Mouse (Mus musculus) intestine, embryonic 14.5 days (tissue): ENCODE results near the gene Fam222b. TPM values are rescaled to one million over a fixed set of nuclear protein-coding genes. Genes with fewer than 3 reads are reported as not detected.

ENCODE experiments used
- ATAC-seq: fragments of 200-750 bp; cut with Nextera tagmentation; replicated peaks from 2 replicates; pipeline ENCODE4 v1.8.0; 2017; ENCODE audit warnings: low read depth, moderate number of reproducible peaks, moderate TSS enrichment, moderate library complexity; ENCODE audit not compliant: low FRiP score, low TSS enrichment
- DNase-seq: peaks from one replicate; pipeline ENCODE4 v3.0.0-alpha.2; 2018; ENCODE audit warnings: low spot score
- H3K27ac ChIP-seq: fragments of 300-500 bp; sonication (generic); 2 replicates; pipeline ENCODE4 v1.5.1; 2014; ENCODE audit warnings: low read depth, mild to moderate bottlenecking, control low read depth
- H3K27me3 ChIP-seq: fragments of 300-500 bp; sonication (generic); replicated peaks from 2 replicates; pipeline ENCODE4 v1.6.1; 2014; ENCODE audit warnings: low read length, control low read depth; ENCODE audit not compliant: control insufficient read depth, insufficient read depth
- H3K36me3 ChIP-seq: fragments of 300-500 bp; sonication (generic); 2 replicates; pipeline ENCODE4 v1.6.1; 2014; ENCODE audit warnings: low read length, control low read depth; ENCODE audit not compliant: control insufficient read depth, insufficient read depth
- H3K4me1 ChIP-seq: fragments of 300-500 bp; sonication (generic); replicated peaks from 2 replicates; pipeline ENCODE4 v1.6.1; 2014; ENCODE audit warnings: low read length, control low read depth, mixed read lengths; ENCODE audit not compliant: control insufficient read depth, insufficient read depth
- H3K4me2 ChIP-seq: fragments of 300-500 bp; sonication (generic); 2 replicates; pipeline ENCODE4 v1.6.1; 2014; ENCODE audit warnings: low read length
- H3K4me3 ChIP-seq: fragments of 300-500 bp; sonication (generic); 2 replicates; pipeline ENCODE4 v1.5.1; 2014; ENCODE audit warnings: low read depth, low read length, control low read depth, mixed read lengths
- H3K9ac ChIP-seq: fragments of 300-500 bp; sonication (generic); 2 replicates; pipeline ENCODE4 v1.6.1; 2014; ENCODE audit warnings: mild to moderate bottlenecking, low read length
- H3K9me3 ChIP-seq: fragments of 300-500 bp; sonication (generic); 2 replicates; pipeline ENCODE4 v1.6.1; 2016; ENCODE audit warnings: low read length, control low read depth; ENCODE audit not compliant: control insufficient read depth
- WGBS: fragments of 180-500 bp; shearing (Covaris S2); extraction: QIAGEN DNeasy Blood & Tissue Kit; methylation state at CpG from one replicate; pipeline ENCODE4 v1.1.7; 2014; 5-methylcytosine and 5-hydroxymethylcytosine counted together
- polyA plus RNA-seq: library from polyadenylated mRNA; unstranded; fragments of >200 nt; fragmentation: Nextera tagmentation; extraction: Ambion mirVana; gene quantifications from 2 replicates; pipeline ENCODE4 v1.2.1, GENCODE M21; 2014

The Fam222b gene
- polyA plus RNA-seq, 1 experiment from 2014 or later: 13.4 TPM

DNA sequence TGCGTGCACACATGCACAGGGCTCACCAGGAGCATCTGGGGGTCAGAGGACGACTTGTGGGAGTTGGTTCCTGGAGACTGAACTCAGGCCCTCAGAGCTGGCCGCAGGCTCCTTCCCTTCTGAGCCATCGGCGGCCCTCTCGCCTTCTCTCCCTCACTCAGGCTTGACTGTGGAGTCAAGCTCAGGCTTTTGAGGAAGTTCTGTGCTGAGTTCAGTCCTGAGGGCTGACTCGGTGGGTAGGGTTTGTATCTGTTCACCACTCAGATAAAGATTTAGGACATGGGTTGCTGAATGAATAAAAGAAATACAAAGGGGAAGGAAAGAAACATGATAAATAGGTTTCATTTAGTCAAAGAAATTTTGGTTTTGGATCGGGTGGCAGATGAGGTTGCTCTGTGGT, 25.4 kb downstream of the Fam222b start:
- H3K27ac ChIP-seq: no peak overlapping the region
- H3K9ac ChIP-seq: no peak overlapping the region
- H3K27me3 ChIP-seq: no peaks in the 10 kb centered on the region
- H3K4me1 ChIP-seq: peaks cover 17% of the 10 kb centered on the region; the same call in 1 of the 2 replicates
- H3K9me3 ChIP-seq: no peaks in the 10 kb centered on the region
- no peak overlapping the region for H3K4me2 ChIP-seq
- H3K4me3 ChIP-seq: no peak overlapping the region
- WGBS: 73% methylated on average over 8 of the region's 8 CpGs
- no peaks in the 10 kb centered on the region for H3K36me3 ChIP-seq
- no peak for DNase-seq
- no peak for ATAC-seq

DNA sequence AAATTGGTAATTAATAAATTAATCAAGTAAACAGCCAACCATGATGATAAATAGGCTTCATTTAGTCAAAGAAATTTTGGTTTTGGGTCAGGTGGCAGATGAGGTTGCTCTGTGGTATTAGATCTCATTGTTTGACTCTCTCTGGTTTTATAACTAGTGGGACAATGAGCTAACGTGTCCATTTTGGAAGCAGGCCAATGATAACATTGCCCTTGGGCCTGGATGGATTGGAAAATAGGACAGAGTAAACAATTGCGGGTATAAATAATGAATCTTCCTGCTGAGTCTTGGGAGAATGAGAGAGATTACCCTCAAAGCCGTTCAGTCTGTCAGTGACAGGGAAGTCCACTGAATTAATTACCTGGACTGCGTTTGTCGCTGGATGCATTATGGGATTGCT, 26.7 kb downstream of the Fam222b start:
- peaks cover 15% of the 10 kb centered on the region; the same call in 1 of the 2 replicates for H3K4me1 ChIP-seq
- H3K9me3 ChIP-seq: no peaks in the 10 kb centered on the region
- H3K9ac ChIP-seq: no peak overlapping the region
- DNase-seq (no peak), ATAC-seq (no peak)
- no peak overlapping the region for H3K4me3 ChIP-seq
- no peak overlapping the region for H3K4me2 ChIP-seq
- no peak overlapping the region for H3K27ac ChIP-seq
- no peaks in the 10 kb centered on the region for H3K36me3 ChIP-seq
- 55% methylated on average over 5 of the region's 5 CpGs for WGBS
- no peaks in the 10 kb centered on the region for H3K27me3 ChIP-seq

DNA sequence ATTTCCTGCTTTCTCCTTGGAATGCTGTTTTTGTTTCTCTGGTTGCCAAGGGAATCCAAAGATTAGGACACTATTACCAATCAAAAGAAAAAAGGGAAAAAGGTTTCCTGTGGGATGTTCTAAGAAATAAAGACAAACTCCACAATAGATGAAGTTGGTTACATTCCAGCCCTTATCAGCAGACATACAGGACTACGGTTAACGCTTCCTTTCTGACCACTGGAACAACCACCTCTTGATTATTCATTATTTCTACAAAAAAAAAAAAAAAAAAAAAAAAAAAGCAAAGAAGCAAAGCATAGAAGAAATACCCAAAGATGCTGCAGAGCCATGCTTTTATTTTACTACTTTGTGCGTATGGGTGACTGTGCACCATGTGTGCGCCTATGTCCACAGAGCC, 28.4 kb downstream of the Fam222b start:
- no peak overlapping the region for H3K9ac ChIP-seq
- H3K36me3 ChIP-seq: no peaks in the 10 kb centered on the region
- no peak overlapping the region for H3K4me2 ChIP-seq
- no peaks in the 10 kb centered on the region for H3K27me3 ChIP-seq
- H3K4me3 ChIP-seq: no peak overlapping the region
- no peak overlapping the region for H3K27ac ChIP-seq
- no peak for ATAC-seq
- 92% methylated on average over 4 of the region's 4 CpGs for WGBS
- no peak for DNase-seq
- peaks cover 10% of the 10 kb centered on the region; the same call in 1 of the 2 replicates for H3K4me1 ChIP-seq
- H3K9me3 ChIP-seq: no peaks in the 10 kb centered on the region

DNA sequence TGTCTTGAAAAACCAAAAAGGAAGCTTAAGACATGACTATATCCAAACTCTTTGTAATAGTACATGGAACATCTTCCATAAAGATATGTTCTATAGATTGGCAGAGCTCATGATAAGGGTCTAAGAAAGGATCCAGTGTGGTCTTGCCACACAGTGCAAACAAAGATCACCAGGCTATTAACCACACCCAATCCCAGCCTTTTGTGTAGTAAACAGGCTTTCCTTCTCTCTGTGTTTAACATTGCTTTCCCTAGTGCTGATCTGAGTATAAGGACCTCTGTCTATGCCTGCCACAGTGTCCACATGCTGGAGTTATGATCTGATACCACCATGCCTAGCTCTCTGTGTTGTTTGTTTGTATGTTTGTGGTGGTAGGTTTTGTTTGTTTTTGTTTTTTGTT, 29.3 kb downstream of the Fam222b start:
- no peak overlapping the region for H3K27ac ChIP-seq
- H3K27me3 ChIP-seq: no peaks in the 10 kb centered on the region
- no peaks in the 10 kb centered on the region for H3K36me3 ChIP-seq
- peaks cover 10% of the 10 kb centered on the region for H3K4me1 ChIP-seq
- H3K4me2 ChIP-seq: no peak overlapping the region
- H3K4me3 ChIP-seq: no peak overlapping the region
- ATAC-seq (no peak), DNase-seq (no peak)
- H3K9me3 ChIP-seq: no peaks in the 10 kb centered on the region
- no peak overlapping the region for H3K9ac ChIP-seq

DNA sequence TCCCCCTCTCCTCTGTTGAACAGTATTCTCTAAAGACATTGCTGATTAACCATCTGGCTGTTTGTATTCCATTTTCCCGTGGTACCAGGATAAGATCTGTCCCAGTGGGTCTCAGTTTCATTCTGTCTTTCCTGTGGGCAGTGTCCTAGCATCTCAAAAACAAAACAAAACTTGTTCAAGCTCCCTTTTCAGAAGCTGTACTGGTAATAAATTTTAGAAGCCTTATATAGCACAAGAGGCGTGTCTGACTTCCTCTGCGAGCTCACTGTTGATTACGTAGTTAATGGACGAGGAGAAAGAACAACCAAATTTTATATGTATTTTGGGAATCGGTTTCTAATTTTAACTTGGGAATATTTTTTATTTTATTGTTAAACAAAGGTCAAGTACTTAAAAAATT, 31.2 kb downstream of the Fam222b start:
- ATAC-seq: no peak
- no peak for DNase-seq
- Histone ChIP-seq H3K27ac (no peak overlapping the region), H3K36me3 (no peaks in the 10 kb centered on the region), H3K9ac (no peak overlapping the region), H3K9me3 (no peaks in the 10 kb centered on the region), H3K4me3 (no peak overlapping the region), H3K4me1 (peaks cover 3% of the 10 kb centered on the region; the same call in 1 of the 2 replicates), H3K27me3 (no peaks in the 10 kb centered on the region), H3K4me2 (no peak overlapping the region)
- WGBS: 73% methylated on average over 6 of the region's 6 CpGs

DNA sequence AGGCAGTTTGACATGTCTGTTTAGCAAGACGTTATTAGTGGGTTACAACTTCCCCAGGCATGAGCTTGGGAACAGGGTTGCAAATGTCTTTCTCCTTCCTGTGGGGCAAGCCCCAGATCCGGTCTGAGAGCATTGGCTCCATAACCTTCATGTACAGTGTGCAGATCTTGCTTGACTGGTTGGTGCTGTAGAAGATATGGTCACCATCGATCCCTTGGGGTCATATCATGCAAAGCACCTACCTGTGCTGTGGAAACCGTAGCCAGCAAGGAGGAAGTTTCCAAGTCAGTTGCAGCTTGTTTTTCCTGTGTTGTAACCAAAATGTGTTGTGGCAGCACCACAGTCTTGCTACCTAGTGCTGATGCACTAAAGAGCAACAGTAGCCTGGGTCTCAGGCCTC, 32.3 kb downstream of the Fam222b start:
- H3K9me3 ChIP-seq: no peaks in the 10 kb centered on the region
- no peak overlapping the region for H3K9ac ChIP-seq
- no peak for ATAC-seq
- no peak overlapping the region for H3K27ac ChIP-seq
- no peak overlapping the region for H3K4me3 ChIP-seq
- no peaks in the 10 kb centered on the region; the same call in 1 of the 2 replicates for H3K4me1 ChIP-seq
- H3K4me2 ChIP-seq: no peak overlapping the region
- no peaks in the 10 kb centered on the region for H3K36me3 ChIP-seq
- WGBS: 75% methylated on average over 4 of the region's 4 CpGs
- no peaks in the 10 kb centered on the region for H3K27me3 ChIP-seq
- DNase-seq: no peak

DNA sequence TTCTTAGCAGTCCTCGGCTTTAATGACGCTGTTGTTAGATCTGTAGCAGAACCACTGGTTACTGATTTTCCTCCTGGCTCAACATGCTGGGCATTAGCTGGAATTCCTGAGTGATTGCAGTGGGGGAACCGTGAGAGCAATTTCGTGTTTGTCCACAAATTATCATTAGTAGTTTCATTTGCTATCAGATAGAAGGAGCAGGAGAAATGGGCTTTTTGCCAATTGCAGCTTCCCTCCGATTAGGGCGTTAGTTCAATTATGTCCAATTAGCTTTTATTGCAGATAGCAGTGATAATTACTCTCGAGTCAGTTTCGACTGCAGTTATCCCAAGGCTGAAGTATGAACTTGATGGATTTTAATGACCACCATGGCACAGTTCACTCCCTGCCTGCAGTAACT, 35.0 kb downstream of the Fam222b start:
- DNase-seq (no peak), ATAC-seq (no peak)
- no peak overlapping the region for H3K4me3 ChIP-seq

DNA sequence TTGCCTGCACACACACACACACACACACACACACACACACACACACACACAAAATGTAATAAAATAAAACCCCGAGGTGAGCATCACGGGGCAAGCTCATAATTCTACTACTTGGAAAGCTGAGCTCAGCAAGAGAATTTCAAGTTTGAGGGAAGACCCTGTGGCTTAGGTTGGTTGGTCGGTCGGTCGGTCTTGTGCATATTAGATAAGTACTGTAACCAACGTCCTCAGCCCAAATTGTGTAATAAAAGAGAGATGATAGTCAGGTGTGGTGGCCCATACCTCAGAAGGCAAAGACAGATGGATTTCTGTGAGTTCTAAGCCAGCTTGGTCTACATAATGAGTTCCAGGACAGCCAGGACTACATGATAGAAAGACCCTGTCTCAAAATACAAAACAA, 39.5 kb downstream of the Fam222b start:
- no peak for ATAC-seq
- no peaks in the 10 kb centered on the region for H3K9me3 ChIP-seq
- WGBS: 91% methylated on average over 6 of the region's 6 CpGs

More for the DNA sequence above, 35.0 kb downstream of the Fam222b start:
- WGBS: 67% methylated on average over 8 of the region's 8 CpGs
- no peak overlapping the region for H3K4me2 ChIP-seq
- H3K9me3 ChIP-seq: no peaks in the 10 kb centered on the region
- no peak overlapping the region for H3K27ac ChIP-seq
- no peaks in the 10 kb centered on the region; the same call in 1 of the 2 replicates for H3K4me1 ChIP-seq
- no peaks in the 10 kb centered on the region for H3K27me3 ChIP-seq
- no peak overlapping the region for H3K9ac ChIP-seq
- H3K36me3 ChIP-seq: no peaks in the 10 kb centered on the region

DNA sequence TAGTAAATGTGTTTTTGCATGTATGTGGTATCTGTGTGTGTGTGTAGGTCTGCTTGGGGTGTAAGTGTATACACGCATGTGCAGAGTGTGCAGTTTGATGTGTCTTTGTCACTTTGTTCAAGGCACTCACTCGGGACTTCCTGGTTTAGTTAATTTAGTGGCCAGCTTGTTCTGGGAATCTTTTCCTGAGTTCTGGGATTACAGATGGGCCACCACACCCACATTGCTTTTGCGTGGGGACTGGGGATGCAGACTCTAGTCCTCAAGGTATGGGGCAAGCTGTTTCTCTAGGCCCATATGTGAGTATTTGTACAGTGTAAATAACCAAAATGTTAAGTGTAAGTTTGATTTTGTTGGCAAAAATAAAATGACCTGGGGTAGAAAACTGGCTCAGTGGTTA, 39.9 kb downstream of the Fam222b start:
- Histone ChIP-seq H3K9me3 (no peaks in the 10 kb centered on the region), H3K4me3 (no peak overlapping the region), H3K36me3 (no peaks in the 10 kb centered on the region), H3K4me2 (no peak overlapping the region), H3K4me1 (no peaks in the 10 kb centered on the region), H3K27ac (no peak overlapping the region), H3K9ac (no peak overlapping the region), H3K27me3 (no peaks in the 10 kb centered on the region)
- DNase-seq (no peak), ATAC-seq (no peak)
- WGBS: 78% methylated on average over 3 of the region's 3 CpGs

More for the DNA sequence above, 39.5 kb downstream of the Fam222b start:
- no peak overlapping the region for H3K4me3 ChIP-seq
- no peak overlapping the region for H3K27ac ChIP-seq
- H3K4me2 ChIP-seq: no peak overlapping the region
- no peak overlapping the region for H3K9ac ChIP-seq
- H3K27me3 ChIP-seq: no peaks in the 10 kb centered on the region
- DNase-seq: no peak
- H3K4me1 ChIP-seq: no peaks in the 10 kb centered on the region
- no peaks in the 10 kb centered on the region for H3K36me3 ChIP-seq
